Mouse (Mus musculus) lung, postnatal 4 days (tissue): ENCODE measurements around the gene Cc2d2a.

Experiments used
- DNase-seq, 2 experiments: peaks; one replicate each; pipeline ENCODE4 v3.0.0; 2021

Cc2d2a gene

GRCm38 (mm10) chr5:43661997-43662961 is at the start of gene Cc2d2a:
Gene Cc2d2a (plus strand): TSS chr5:43662346.
- peak; percentile 50 to 51 for DNase-seq

GRCm38 (mm10) chr5:43621575-43622299 is 40.4 kb upstream of the Cc2d2a start:
- no peak for DNase-seq

DNA sequence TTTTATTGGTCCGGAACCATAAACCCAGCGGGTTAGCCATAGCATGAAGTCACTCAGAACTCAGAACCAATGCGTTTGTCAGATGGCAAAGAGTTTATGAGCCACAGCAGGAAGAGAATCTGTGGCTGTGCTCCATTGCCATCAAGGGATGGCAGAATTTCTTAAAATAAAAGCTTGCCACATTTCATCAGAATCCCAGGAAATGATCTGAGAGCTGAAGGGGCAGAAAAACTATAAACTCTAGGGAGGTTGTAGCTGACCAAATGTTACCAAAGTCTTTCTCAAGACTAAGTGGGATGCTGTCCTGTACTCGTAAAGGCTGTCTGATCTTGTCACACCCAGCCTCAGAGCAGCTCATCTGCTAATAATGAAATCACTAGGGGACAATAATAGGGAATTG is 36.7 kb upstream of the Cc2d2a start:
- DNase-seq, result no peak

DNA sequence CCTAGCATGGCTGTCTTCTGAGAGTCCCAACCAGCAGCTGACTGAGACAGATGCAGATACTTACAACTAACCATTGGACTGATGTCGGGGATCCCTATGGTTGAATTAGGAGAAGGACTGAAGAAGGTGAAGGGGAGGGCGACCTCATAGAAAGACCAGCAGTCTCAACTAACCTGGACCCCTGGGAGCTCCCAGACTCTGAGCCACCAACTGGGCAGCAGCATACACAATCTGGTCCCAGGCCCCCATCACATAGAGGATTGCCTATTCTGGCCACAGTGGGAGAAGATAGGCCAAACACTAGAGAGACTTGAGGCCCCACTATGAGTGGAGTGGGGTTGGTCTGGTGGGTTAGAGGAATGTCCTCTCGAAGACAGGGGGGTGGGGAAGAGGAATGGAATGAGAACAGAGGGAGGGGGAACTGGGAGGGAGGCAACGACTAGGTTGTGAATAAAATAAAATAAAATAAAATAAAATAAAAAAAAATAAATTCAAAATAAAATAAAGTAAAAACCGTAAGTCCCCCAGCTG is 28.0 kb upstream of the Cc2d2a start:
- DNase-seq, result no peak

- DNase-seq, result peak in 1 of 2 experiments; percentile 41
Measured at GRCm38 (mm10) chr5:43634602-43635081, 27.5 kb upstream of the Cc2d2a start.

DNA sequence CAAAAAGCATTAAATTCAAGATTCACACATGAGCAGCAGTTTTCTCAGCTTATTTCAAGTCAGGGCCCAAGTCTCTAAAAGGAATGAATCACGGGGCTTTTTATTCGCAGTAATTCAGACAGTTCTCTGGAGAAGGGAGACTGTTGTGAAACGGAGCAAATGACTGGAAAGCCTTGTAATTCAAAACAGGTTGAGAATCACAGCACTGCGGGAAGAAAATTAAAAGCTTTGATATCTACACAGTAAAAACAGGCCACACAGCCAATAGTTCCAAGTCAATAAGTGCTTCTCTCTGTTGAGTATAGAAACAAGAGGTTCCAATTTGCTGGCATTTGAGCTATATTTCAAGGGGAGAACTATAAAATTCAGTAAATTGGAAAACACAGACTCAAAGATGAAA is 17.1 kb upstream of the Cc2d2a start:
- no peak for DNase-seq

DNA sequence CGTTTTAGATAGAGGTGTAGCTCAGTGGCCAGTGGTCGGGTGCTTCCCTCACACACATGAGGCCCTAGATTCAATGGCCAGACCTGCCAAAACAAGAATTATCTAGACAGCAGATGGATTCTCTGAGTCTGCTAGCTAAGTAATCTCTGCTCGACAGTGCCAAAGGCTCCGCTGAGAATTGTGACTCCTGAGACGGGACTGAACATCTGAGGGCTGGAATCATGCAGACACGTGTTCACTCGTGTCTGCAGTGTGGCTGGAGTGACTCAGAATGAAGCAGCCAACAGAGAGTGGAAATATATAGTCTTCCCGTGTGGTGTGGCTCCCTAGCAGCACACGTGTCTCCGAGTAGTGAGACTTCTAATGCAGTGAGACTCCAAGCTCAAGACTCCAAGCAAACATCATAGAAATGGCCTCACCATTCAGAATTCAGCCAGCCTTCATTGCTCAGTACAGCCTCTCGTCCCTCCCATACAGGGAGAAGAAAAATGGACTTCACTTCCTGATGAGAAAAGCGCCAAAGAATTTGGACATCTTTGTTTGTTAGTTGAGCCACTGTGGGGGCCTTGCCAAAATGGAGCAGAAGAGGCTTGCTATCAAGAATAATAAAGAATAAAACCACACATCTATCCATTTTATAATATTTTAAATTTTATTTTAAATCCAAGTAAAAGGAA is 14.9 kb upstream of the Cc2d2a start:
- no peak for DNase-seq

DNA sequence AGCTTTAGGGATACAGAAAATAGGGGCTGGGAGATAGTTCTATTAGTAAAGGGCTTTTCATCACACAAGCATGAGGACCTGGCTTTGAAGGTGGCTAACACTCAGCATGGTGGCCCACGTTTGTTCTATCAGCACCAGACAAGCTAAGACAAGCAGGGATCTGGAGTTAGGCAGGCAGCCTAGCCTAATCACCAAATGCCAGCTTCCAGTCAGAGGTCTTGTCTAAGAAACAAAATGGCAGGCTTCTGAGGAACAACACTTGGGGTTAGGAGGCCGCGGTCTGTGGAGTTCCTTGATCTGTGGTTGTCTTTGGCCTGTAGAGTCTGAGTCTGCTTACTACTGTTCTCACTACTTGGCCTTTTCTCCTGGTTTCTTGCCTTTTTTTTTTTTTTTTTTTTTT is 648 bp upstream of the Cc2d2a start:
- no peak for DNase-seq

GRCm38 (mm10) chr5:43663531-43663930 is 1.4 kb downstream of the Cc2d2a start:
- no peak for DNase-seq

- peak; percentile 26 to 34 for DNase-seq
Measured at GRCm38 (mm10) chr5:43665144-43665543, 3.0 kb downstream of the Cc2d2a start.

- no peak for DNase-seq
Measured at GRCm38 (mm10) chr5:43669118-43669645, 7.0 kb downstream of the Cc2d2a start.

DNA sequence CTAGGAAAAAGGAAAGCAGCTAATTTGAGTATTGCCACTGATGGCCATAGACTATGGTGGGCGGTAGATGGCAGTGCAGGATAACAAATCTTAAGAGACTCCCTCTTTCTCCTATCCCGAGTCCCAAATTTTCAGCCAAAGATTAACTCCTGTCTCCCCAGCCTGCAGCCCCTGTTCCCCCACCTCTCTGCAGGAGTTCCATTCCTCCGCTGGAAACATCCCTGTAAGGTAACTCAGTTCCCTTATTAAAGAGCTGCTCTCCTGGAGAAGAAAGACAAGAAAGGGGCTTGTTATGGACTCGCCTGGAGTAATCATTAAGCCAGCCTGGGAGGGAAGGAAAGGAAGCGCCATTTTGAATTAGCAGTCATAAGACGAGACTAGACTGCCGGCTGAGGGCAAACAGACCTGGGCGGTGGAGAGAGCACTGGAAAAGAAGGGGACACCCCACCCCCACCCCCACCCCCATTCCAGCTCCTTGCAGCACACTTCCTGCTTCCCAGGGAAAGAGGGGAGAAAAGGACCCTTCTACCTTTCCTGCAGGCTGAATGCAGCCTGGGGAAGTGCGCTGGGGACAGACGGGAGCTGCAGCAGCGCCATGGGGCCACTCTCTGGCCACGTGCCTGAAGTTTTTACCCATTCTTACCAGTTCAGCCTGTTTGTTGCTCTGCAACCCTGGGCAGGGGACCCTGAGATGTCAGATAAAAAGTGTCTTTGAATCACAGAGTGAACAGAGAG is 10.2 kb downstream of the Cc2d2a start:
- DNase-seq, result peak; percentile 65 to 85

GRCm38 (mm10) chr5:43673083-43673482 is 10.9 kb downstream of the Cc2d2a start:
- no peak for DNase-seq

DNA sequence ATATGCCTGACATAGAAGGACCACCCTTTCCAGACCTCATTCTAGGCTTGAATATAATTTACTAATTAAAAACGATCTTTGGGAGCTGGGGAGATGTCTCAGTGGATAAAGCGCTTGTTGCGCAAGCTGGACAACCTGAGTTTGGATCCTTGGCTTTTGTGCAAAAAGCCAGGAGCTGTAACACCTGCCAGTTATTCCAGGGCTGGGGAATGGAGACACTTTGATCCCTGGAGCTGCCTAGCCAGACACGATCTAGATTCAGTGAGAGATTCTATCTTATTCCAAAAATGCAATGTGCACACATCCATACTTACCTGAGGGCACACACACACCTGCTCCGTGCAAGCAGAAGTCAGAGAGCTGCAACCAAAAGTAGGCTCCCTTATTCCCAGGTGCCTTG is 23.3 kb downstream of the Cc2d2a start:
- no peak for DNase-seq

DNA sequence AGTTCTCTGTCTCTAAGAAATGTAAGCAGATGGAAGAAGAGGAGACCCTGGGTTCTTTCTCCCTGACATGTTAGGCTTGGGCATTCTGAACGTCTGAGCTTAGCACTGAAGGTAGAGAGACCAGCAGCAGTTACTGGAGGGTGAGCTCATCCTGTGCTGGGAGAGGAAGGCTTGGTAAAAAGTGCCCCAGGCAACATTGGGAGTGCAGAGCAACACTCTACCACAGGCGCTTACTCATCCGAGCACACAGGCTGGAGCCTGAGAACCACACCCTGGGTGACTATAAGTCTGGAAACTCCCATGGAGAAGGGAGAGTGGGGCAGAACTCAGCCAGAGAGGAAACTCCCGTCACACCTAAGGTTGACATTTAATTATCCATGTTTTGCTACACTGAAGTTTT is 30.3 kb downstream of the Cc2d2a start:
- no peak for DNase-seq

- DNase-seq, result no peak
Measured at GRCm38 (mm10) chr5:43697133-43697532, 35.0 kb downstream of the Cc2d2a start.

GRCm38 (mm10) chr5:43699240-43699639 is 37.1 kb downstream of the Cc2d2a start:
- no peak for DNase-seq

- DNase-seq, result no peak
Measured at GRCm38 (mm10) chr5:43721538-43722451, 59.6 kb downstream of the Cc2d2a start.

- no peak for DNase-seq
Measured at GRCm38 (mm10) chr5:43722452-43722783, 60.3 kb downstream of the Cc2d2a start.

DNA sequence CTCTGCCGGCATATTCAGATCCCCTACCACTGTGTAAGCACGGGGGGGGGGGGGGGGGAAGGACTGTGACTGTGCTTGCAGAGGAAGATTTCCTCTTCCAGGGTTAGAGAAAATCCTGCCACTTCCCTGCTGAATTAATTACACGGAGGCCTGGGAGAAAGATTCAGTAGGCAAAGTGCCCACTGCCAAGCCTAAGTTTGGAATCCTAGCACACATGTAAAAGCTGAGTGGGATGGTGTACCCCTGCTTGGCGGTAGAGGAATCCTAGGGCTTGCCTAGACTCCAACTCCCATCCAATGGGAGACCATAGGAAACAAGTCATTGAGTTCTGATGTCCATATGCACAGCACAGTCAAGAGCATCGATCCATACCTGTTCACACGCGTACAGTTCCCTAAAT is 61.7 kb downstream of the Cc2d2a start:
- no peak for DNase-seq
